Mouse (Mus musculus) hindbrain, embryonic 11.5 days (tissue): ENCODE measurements at regions not wholly inside any gene's neighbourhood (a gene's known extent, or its start where the extent isn't known, plus 50 kb on each side); places are given as distances from the start of the nearest gene placed in this dataset.

Experiments used
- ATAC-seq: fragments of 200-750 bp; cut with Nextera tagmentation; 2 replicates; pipeline ENCODE4 v1.8.0; 2017; ENCODE audit warnings: mild to moderate bottlenecking, moderate TSS enrichment, moderate library complexity; ENCODE audit not compliant: low FRiP score
- DNase-seq: peaks from one replicate; pipeline ENCODE4 v3.0.0-alpha.2; 2015; ENCODE audit warnings: low spot score
- H3K27ac ChIP-seq: fragments of 300-500 bp; sonication (generic); 2 replicates; pipeline ENCODE4 v1.5.1; 2014; ENCODE audit warnings: mild to moderate bottlenecking, low read depth, low read length
- H3K27me3 ChIP-seq: fragments of 300-500 bp; sonication (generic); 2 replicates; pipeline ENCODE4 v1.6.1; 2014; ENCODE audit warnings: mild to moderate bottlenecking, low read length, moderate library complexity, mixed read lengths; ENCODE audit not compliant: control insufficient read depth, insufficient read depth
- H3K36me3 ChIP-seq: fragments of 300-500 bp; sonication (generic); 2 replicates; pipeline ENCODE4 v1.6.1; 2014; ENCODE audit warnings: mild to moderate bottlenecking, low read length, moderate library complexity, mixed read lengths; ENCODE audit not compliant: control insufficient read depth, insufficient read depth
- H3K4me1 ChIP-seq: fragments of 300-500 bp; sonication (generic); replicated peaks from 2 replicates; pipeline ENCODE4 v1.6.1; 2014; ENCODE audit warnings: low read length, mixed read lengths; ENCODE audit not compliant: control insufficient read depth, insufficient read depth
- H3K4me2 ChIP-seq: fragments of 300-500 bp; sonication (generic); replicated peaks from 2 replicates; pipeline ENCODE4 v1.6.1; 2014; ENCODE audit warnings: mild to moderate bottlenecking, low read depth, low read length
- H3K4me3 ChIP-seq: fragments of 300-500 bp; sonication (generic); 2 replicates; pipeline ENCODE4 v1.5.1; 2014; ENCODE audit warnings: low read depth, low read length
- H3K9ac ChIP-seq: fragments of 300-500 bp; sonication (generic); 2 replicates; pipeline ENCODE4 v1.6.1; 2014; ENCODE audit warnings: low read depth, low read length
- H3K9me3 ChIP-seq: fragments of 300-500 bp; sonication (generic); 2 replicates; pipeline ENCODE4 v1.6.1; 2016; ENCODE audit warnings: low read length; ENCODE audit not compliant: control insufficient read depth
- WGBS: fragments of 180-500 bp; shearing (Covaris S2); extraction: QIAGEN DNeasy Blood & Tissue Kit; methylation state at CpG from one replicate; pipeline ENCODE4 v1.1.7; 2014; 5-methylcytosine and 5-hydroxymethylcytosine counted together

GRCm38 (mm10) chr1:107946204-107946939 is 356.6 kb downstream of the Serpinb8 start:
- no peaks in the 10 kb centered on the region for H3K4me1 ChIP-seq
- no peak for ATAC-seq
- 83% methylated on average over 1 of the region's 1 CpGs for WGBS

GRCm38 (mm10) chr1:107950396-107950795 is 360.6 kb downstream of the Serpinb8 start:
- Histone ChIP-seq H3K9ac (no peak overlapping the region), H3K4me2 (no peak overlapping the region), H3K4me3 (no peak overlapping the region), H3K27ac (no peak overlapping the region), H3K9me3 (no peaks in the 10 kb centered on the region), H3K4me1 (no peaks in the 10 kb centered on the region), H3K36me3 (no peaks in the 10 kb centered on the region), H3K27me3 (no peaks in the 10 kb centered on the region)
- ATAC-seq (no peak), DNase-seq (no peak)
- 73% methylated on average over 2 of the region's 2 CpGs for WGBS

More at GRCm38 (mm10) chr1:107946204-107946939, 356.6 kb downstream of the Serpinb8 start:
- no peak overlapping the region for H3K4me3 ChIP-seq
- DNase-seq, result no peak
- H3K27ac ChIP-seq, result no peak overlapping the region
- H3K9me3 ChIP-seq, result no peaks in the 10 kb centered on the region
- H3K27me3 ChIP-seq, result no peaks in the 10 kb centered on the region
- no peaks in the 10 kb centered on the region for H3K36me3 ChIP-seq
- no peak overlapping the region for H3K4me2 ChIP-seq
- no peak overlapping the region for H3K9ac ChIP-seq

- Histone ChIP-seq H3K4me1 (no peaks in the 10 kb centered on the region), H3K27ac (no peak overlapping the region), H3K9ac (no peak overlapping the region), H3K4me2 (no peak overlapping the region), H3K4me3 (no peak overlapping the region), H3K9me3 (no peaks in the 10 kb centered on the region), H3K27me3 (no peaks in the 10 kb centered on the region), H3K36me3 (no peaks in the 10 kb centered on the region)
- DNase-seq (no peak), ATAC-seq (no peak)
Measured at GRCm38 (mm10) chr1:107961009-107961408, 371.2 kb downstream of the Serpinb8 start.

- peak; percentile 14 for DNase-seq
- no peak overlapping the region for H3K9ac ChIP-seq
Measured at GRCm38 (mm10) chr1:107975626-107976335, 386.0 kb downstream of the Serpinb8 start.

GRCm38 (mm10) chr1:107977686-107978085 is 387.9 kb downstream of the Serpinb8 start:
- H3K27ac ChIP-seq, result no peak overlapping the region
- H3K4me2 ChIP-seq, result no peak overlapping the region
- H3K4me3 ChIP-seq, result no peak overlapping the region
- H3K27me3 ChIP-seq, result no peaks in the 10 kb centered on the region
- no peaks in the 10 kb centered on the region for H3K4me1 ChIP-seq
- no peaks in the 10 kb centered on the region for H3K36me3 ChIP-seq
- H3K9me3 ChIP-seq, result no peaks in the 10 kb centered on the region
- DNase-seq (no peak), ATAC-seq (no peak)
- WGBS, result 59% methylated on average over 2 of the region's 2 CpGs
- no peak overlapping the region for H3K9ac ChIP-seq

More at GRCm38 (mm10) chr1:107975626-107976335, 386.0 kb downstream of the Serpinb8 start:
- no peaks in the 10 kb centered on the region for H3K36me3 ChIP-seq
- H3K4me2 ChIP-seq, result no peak overlapping the region
- no peak overlapping the region for H3K27ac ChIP-seq
- H3K4me3 ChIP-seq, result no peak overlapping the region
- WGBS, result 27% methylated on average over 8 of the region's 8 CpGs
- H3K9me3 ChIP-seq, result no peaks in the 10 kb centered on the region
- H3K4me1 ChIP-seq, result no peaks in the 10 kb centered on the region
- peak; percentile 58; the same call in 1 of the 2 replicates for ATAC-seq
- H3K27me3 ChIP-seq, result no peaks in the 10 kb centered on the region

- Histone ChIP-seq H3K4me1 (no peaks in the 10 kb centered on the region), H3K27me3 (no peaks in the 10 kb centered on the region), H3K9me3 (no peaks in the 10 kb centered on the region), H3K27ac (no peak overlapping the region), H3K36me3 (no peaks in the 10 kb centered on the region), H3K4me2 (no peak overlapping the region), H3K4me3 (no peak overlapping the region), H3K9ac (no peak overlapping the region)
- WGBS, result 18% methylated on average over 5 of the region's 5 CpGs
- ATAC-seq (peak; percentile 78), DNase-seq (peak; percentile 10)
Measured at GRCm38 (mm10) chr1:107978411-107978810, 388.6 kb downstream of the Serpinb8 start.

- no peaks in the 10 kb centered on the region for H3K36me3 ChIP-seq
- no peaks in the 10 kb centered on the region for H3K27me3 ChIP-seq
- DNase-seq (no peak), ATAC-seq (no peak)
- 84% methylated on average over 2 of the region's 2 CpGs for WGBS
- no peaks in the 10 kb centered on the region for H3K4me1 ChIP-seq
- H3K4me3 ChIP-seq, result no peak overlapping the region
- no peaks in the 10 kb centered on the region for H3K9me3 ChIP-seq
- no peak overlapping the region for H3K9ac ChIP-seq
- H3K4me2 ChIP-seq, result no peak overlapping the region
- H3K27ac ChIP-seq, result no peak overlapping the region
Measured at GRCm38 (mm10) chr1:107985646-107986045, 395.8 kb downstream of the Serpinb8 start.

- no peaks in the 10 kb centered on the region for H3K36me3 ChIP-seq
- ATAC-seq (no peak), DNase-seq (no peak)
- no peaks in the 10 kb centered on the region for H3K4me1 ChIP-seq
- 53% methylated on average over 4 of the region's 4 CpGs for WGBS
- H3K9ac ChIP-seq, result no peak overlapping the region
- no peaks in the 10 kb centered on the region for H3K27me3 ChIP-seq
- no peaks in the 10 kb centered on the region for H3K9me3 ChIP-seq
- H3K4me2 ChIP-seq, result no peak overlapping the region
- H3K4me3 ChIP-seq, result no peak overlapping the region
- H3K27ac ChIP-seq, result no peak overlapping the region
Measured at GRCm38 (mm10) chr1:107988076-107988475, 398.3 kb downstream of the Serpinb8 start.

GRCm38 (mm10) chr1:107993013-107993412 is 403.2 kb downstream of the Serpinb8 start:
- no peak for ATAC-seq

More at GRCm38 (mm10) chr1:107993013-107993412, 403.2 kb downstream of the Serpinb8 start:
- H3K9me3 ChIP-seq, result no peaks in the 10 kb centered on the region
- no peak overlapping the region for H3K4me3 ChIP-seq
- no peak for DNase-seq
- 94% methylated on average over 4 of the region's 4 CpGs for WGBS
- no peaks in the 10 kb centered on the region for H3K27me3 ChIP-seq
- H3K9ac ChIP-seq, result no peak overlapping the region
- no peaks in the 10 kb centered on the region for H3K36me3 ChIP-seq
- no peaks in the 10 kb centered on the region for H3K4me1 ChIP-seq
- H3K4me2 ChIP-seq, result no peak overlapping the region
- no peak overlapping the region for H3K27ac ChIP-seq
